Mouse (Mus musculus): ENCODE data around the gene D130052B06Rik.

DNA sequence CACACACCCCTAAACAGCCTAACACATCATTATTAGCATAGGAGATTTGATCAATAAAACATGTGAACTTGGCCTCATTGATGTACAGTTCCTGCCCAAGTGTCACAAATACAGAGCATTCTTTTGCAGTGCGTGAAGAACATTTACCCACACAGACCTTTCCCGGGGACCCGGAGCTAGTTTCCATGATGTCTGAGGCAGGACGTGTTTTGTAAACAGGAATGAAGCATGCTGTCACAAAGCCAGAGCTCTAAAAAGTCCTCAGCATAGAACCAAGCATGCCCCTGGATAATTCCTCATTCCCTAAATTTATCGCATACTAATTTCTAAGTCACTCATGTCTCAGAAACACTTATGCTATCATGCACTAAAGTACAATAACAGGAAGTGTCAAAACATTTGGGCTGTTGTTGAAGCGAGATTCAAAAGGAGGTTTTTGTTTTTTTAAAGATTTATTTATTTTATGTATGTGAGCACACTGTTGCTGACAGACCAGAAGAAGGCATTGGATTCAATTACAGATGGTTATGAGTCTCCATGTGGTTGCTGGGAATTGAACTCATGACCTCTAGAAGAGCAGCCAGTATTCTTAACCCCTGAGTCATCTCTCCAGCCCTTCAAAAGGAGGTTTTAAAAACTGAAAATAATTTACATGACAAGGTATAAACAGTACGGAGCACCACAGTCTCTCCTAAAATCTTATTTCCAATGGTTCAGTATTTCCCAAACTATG lies 56.9 kb downstream of the D130052B06Rik start:
- TF ChIP-seq CTCF (conservative IDR thresholded peaks at IDR 0.05; ENCODE audit: low read length) (no peak), POU5F1 (IDR thresholded peaks at IDR 0.05; ENCODE audit: borderline replicate concordance, low read length) (no peak), NANOG (IDR thresholded peaks at IDR 0.05; ENCODE audit: borderline replicate concordance, low read length) (no peak)

All from E14TG2a.4 (cell line).